Mouse (Mus musculus) limb, embryonic 15.5 days (tissue): Measurements from ENCODE around the gene A730071L15Rik. TPM values are rescaled to one million over a fixed set of nuclear protein-coding genes. Genes with fewer than 3 reads are reported as not detected.

Experiments
- ATAC-seq: fragments of 200-750 bp; cut with Nextera tagmentation; 2 replicates; pipeline ENCODE4 v1.8.0; 2017; ENCODE audit warnings: low read depth, moderate TSS enrichment; ENCODE audit not compliant: insufficient number of reproducible peaks, low FRiP score, low TSS enrichment
- H3K27ac ChIP-seq: fragments of 300-500 bp; sonication (generic); 2 replicates; pipeline ENCODE4 v1.5.1; 2015; ENCODE audit warnings: moderate library complexity, mild to moderate bottlenecking, inconsistent platforms
- H3K27me3 ChIP-seq: fragments of 300-500 bp; sonication (generic); 2 replicates; pipeline ENCODE4 v1.6.1; 2015; ENCODE audit warnings: inconsistent platforms
- H3K36me3 ChIP-seq: fragments of 300-500 bp; sonication (generic); 2 replicates; pipeline ENCODE4 v1.6.1; 2015; ENCODE audit warnings: inconsistent platforms
- H3K4me1 ChIP-seq: fragments of 300-500 bp; sonication (generic); 2 replicates; pipeline ENCODE4 v1.6.1; 2015; ENCODE audit warnings: inconsistent platforms
- H3K4me2 ChIP-seq: fragments of 300-500 bp; sonication (generic); 2 replicates; pipeline ENCODE4 v1.6.1; 2015; ENCODE audit warnings: mild to moderate bottlenecking, inconsistent platforms
- H3K4me3 ChIP-seq: fragments of 300-500 bp; sonication (generic); 2 replicates; pipeline ENCODE4 v1.5.1; 2015; ENCODE audit warnings: mild to moderate bottlenecking, inconsistent platforms
- H3K9ac ChIP-seq: fragments of 300-500 bp; sonication (generic); 2 replicates; pipeline ENCODE4 v1.6.1; 2015; ENCODE audit warnings: inconsistent platforms
- H3K9me3 ChIP-seq: fragments of 300-500 bp; sonication (generic); 2 replicates; pipeline ENCODE4 v1.6.1; 2016; ENCODE audit warnings: inconsistent platforms
- WGBS: fragments of 180-500 bp; shearing (Covaris S2); methylation state at CpG from one replicate; pipeline ENCODE4 v1.1.7; 2015; 5-methylcytosine and 5-hydroxymethylcytosine counted together
- polyA plus RNA-seq: library from polyadenylated mRNA; unstranded; fragments of >200 nt; fragmentation: Nextera tagmentation; extraction: Ambion mirVana; gene quantifications from 2 replicates; pipeline ENCODE4 v1.2.1, GENCODE M21; 2015

A730071L15Rik gene
- 0.24 and 0.37 TPM in 2 replicates for polyA plus RNA-seq

- H3K36me3 ChIP-seq: no peaks in the 10 kb centered on the region
- under 1% methylated on average over 35 of the region's 35 CpGs for WGBS
- no peaks in the 10 kb centered on the region for H3K27me3 ChIP-seq
- peak; percentile 54; the same call in 1 of the 2 replicates for ATAC-seq
- peaks cover 13% of the 10 kb centered on the region for H3K4me1 ChIP-seq
- H3K9ac ChIP-seq: peak within 1 kb of the TSS; percentile 83
- peak within 1 kb of the TSS; percentile 96 for H3K4me3 ChIP-seq
- H3K9me3 ChIP-seq: no peaks in the 10 kb centered on the region
- peak within 1 kb of the TSS; percentile 76 for H3K4me2 ChIP-seq
- peak within 1 kb of the TSS; percentile 97 for H3K27ac ChIP-seq
Observed at GRCm38 (mm10) chr11:6199410-6200086, at the start of gene A730071L15Rik. Gene A730071L15Rik, plus strand, starts transcription at chr11:6200029.

GRCm38 (mm10) chr11:6152864-6153263 is 47.0 kb upstream of the A730071L15Rik start:
- Histone ChIP-seq H3K27ac (no peak overlapping the region), H3K9me3 (no peaks in the 10 kb centered on the region), H3K4me2 (no peak overlapping the region), H3K4me1 (peaks cover 16% of the 10 kb centered on the region), H3K36me3 (peaks cover 20% of the 10 kb centered on the region), H3K27me3 (no peaks in the 10 kb centered on the region), H3K4me3 (no peak overlapping the region), H3K9ac (no peak overlapping the region)
- WGBS: 85% methylated on average over 4 of the region's 4 CpGs
- no peak for ATAC-seq

- ATAC-seq: no peak
Observed at GRCm38 (mm10) chr11:6154211-6154701, 45.6 kb upstream of the A730071L15Rik start.

DNA sequence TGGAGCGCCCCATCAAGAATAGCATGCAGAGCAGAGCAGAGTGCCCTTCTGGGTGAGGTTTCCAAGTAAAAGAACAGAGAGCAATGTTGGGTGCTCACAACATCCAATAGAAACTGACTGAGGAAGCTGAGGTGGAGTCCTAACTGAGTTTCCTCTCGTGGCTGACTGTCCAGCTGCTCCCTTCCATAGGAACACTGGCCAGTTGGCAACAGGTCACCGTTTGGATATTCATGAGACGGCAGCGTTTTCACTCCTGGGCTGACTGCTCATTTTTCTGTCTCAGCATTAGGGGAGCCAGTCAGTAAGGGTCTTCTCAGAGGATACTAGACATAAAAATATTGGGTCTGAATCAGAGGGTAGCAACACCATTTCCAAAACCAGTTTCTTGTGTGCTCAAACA is 43.2 kb upstream of the A730071L15Rik start:
- Histone ChIP-seq H3K36me3 (no peaks in the 10 kb centered on the region), H3K9me3 (no peaks in the 10 kb centered on the region), H3K4me3 (no peak overlapping the region), H3K4me1 (peaks cover 18% of the 10 kb centered on the region), H3K4me2 (no peak overlapping the region), H3K9ac (no peak overlapping the region), H3K27me3 (no peaks in the 10 kb centered on the region), H3K27ac (no peak overlapping the region)
- WGBS: 77% methylated on average over 5 of the region's 5 CpGs
- no peak for ATAC-seq

More at GRCm38 (mm10) chr11:6154211-6154701, 45.6 kb upstream of the A730071L15Rik start:
- no peak overlapping the region for H3K9ac ChIP-seq
- no peaks in the 10 kb centered on the region for H3K27me3 ChIP-seq
- H3K36me3 ChIP-seq: peaks cover 12% of the 10 kb centered on the region
- no peak overlapping the region for H3K4me2 ChIP-seq
- WGBS: 36% methylated on average over 3 of the region's 3 CpGs
- no peaks in the 10 kb centered on the region for H3K9me3 ChIP-seq
- peaks cover 17% of the 10 kb centered on the region for H3K4me1 ChIP-seq
- H3K4me3 ChIP-seq: no peak overlapping the region
- H3K27ac ChIP-seq: peak overlapping the region; percentile 28; the same call in 1 of the 2 replicates

GRCm38 (mm10) chr11:6157119-6157518 is 42.7 kb upstream of the A730071L15Rik start:
- Histone ChIP-seq H3K4me1 (peaks cover 18% of the 10 kb centered on the region), H3K4me3 (no peak overlapping the region), H3K36me3 (no peaks in the 10 kb centered on the region), H3K4me2 (no peak overlapping the region), H3K9ac (no peak overlapping the region), H3K9me3 (no peaks in the 10 kb centered on the region), H3K27me3 (no peaks in the 10 kb centered on the region), H3K27ac (no peak overlapping the region)
- ATAC-seq: no peak
- WGBS: 64% methylated on average over 5 of the region's 5 CpGs

GRCm38 (mm10) chr11:6158515-6158914 is 41.3 kb upstream of the A730071L15Rik start:
- 90% methylated on average over 1 of the region's 1 CpGs for WGBS
- H3K4me3 ChIP-seq: no peak overlapping the region
- ATAC-seq: no peak
- peaks cover 18% of the 10 kb centered on the region for H3K4me1 ChIP-seq
- H3K9ac ChIP-seq: no peak overlapping the region
- H3K9me3 ChIP-seq: no peaks in the 10 kb centered on the region
- H3K36me3 ChIP-seq: no peaks in the 10 kb centered on the region
- no peaks in the 10 kb centered on the region for H3K27me3 ChIP-seq
- no peak overlapping the region for H3K4me2 ChIP-seq
- H3K27ac ChIP-seq: no peak overlapping the region

GRCm38 (mm10) chr11:6159704-6160275 is 40.0 kb upstream of the A730071L15Rik start:
- no peaks in the 10 kb centered on the region for H3K36me3 ChIP-seq
- ATAC-seq: no peak
- no peak overlapping the region for H3K9ac ChIP-seq
- no peaks in the 10 kb centered on the region for H3K27me3 ChIP-seq
- H3K4me3 ChIP-seq: no peak overlapping the region
- H3K9me3 ChIP-seq: no peaks in the 10 kb centered on the region
- WGBS: 85% methylated on average over 4 of the region's 4 CpGs
- H3K27ac ChIP-seq: no peak overlapping the region
- no peak overlapping the region for H3K4me2 ChIP-seq
- H3K4me1 ChIP-seq: peaks cover 8% of the 10 kb centered on the region; the same call in 1 of the 2 replicates

GRCm38 (mm10) chr11:6160663-6161271 is 39.1 kb upstream of the A730071L15Rik start:
- H3K9me3 ChIP-seq: no peaks in the 10 kb centered on the region
- H3K27me3 ChIP-seq: no peaks in the 10 kb centered on the region
- peaks cover 5% of the 10 kb centered on the region; the same call in 1 of the 2 replicates for H3K4me1 ChIP-seq
- no peak overlapping the region for H3K4me3 ChIP-seq
- H3K27ac ChIP-seq: no peak overlapping the region
- H3K9ac ChIP-seq: no peak overlapping the region
- no peak for ATAC-seq
- 84% methylated on average over 3 of the region's 3 CpGs for WGBS
- H3K36me3 ChIP-seq: no peaks in the 10 kb centered on the region
- H3K4me2 ChIP-seq: no peak overlapping the region

- H3K36me3 ChIP-seq: no peaks in the 10 kb centered on the region
- no peak overlapping the region for H3K9ac ChIP-seq
- H3K4me2 ChIP-seq: no peak overlapping the region
- no peaks in the 10 kb centered on the region for H3K27me3 ChIP-seq
- ATAC-seq: no peak
- H3K4me1 ChIP-seq: peaks cover 5% of the 10 kb centered on the region; the same call in 1 of the 2 replicates
- no peak overlapping the region for H3K4me3 ChIP-seq
- no peaks in the 10 kb centered on the region for H3K9me3 ChIP-seq
- H3K27ac ChIP-seq: no peak overlapping the region
Observed at GRCm38 (mm10) chr11:6161549-6161948, 38.3 kb upstream of the A730071L15Rik start.

DNA sequence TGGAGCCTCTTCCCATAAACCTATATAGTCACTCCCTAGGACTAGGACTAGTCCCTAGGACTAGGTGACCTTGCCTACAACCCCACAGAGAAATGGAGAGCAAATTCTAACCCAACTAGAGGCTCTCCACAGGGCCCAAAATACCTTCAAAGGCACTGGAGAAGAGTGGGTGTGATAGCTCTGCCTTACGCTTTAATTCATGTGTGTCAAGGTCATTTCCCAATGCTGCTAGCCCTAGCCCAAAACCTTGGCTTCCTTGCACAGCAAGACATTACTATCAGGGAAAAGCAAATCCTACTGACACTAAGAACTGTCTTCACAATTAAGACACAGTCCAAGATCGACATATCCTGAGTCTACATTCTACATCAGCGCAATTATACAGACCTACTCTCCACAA is 36.8 kb upstream of the A730071L15Rik start:
- WGBS: 96% methylated on average over 3 of the region's 3 CpGs
- Histone ChIP-seq H3K9ac (no peak overlapping the region), H3K4me3 (no peak overlapping the region), H3K4me2 (no peak overlapping the region), H3K9me3 (no peaks in the 10 kb centered on the region), H3K36me3 (no peaks in the 10 kb centered on the region), H3K27me3 (no peaks in the 10 kb centered on the region), H3K27ac (no peak overlapping the region), H3K4me1 (0 out of 2 replicates have a peak, but pooled peaks cover 2% of the 10 kb centered on the region)
- no peak for ATAC-seq

DNA sequence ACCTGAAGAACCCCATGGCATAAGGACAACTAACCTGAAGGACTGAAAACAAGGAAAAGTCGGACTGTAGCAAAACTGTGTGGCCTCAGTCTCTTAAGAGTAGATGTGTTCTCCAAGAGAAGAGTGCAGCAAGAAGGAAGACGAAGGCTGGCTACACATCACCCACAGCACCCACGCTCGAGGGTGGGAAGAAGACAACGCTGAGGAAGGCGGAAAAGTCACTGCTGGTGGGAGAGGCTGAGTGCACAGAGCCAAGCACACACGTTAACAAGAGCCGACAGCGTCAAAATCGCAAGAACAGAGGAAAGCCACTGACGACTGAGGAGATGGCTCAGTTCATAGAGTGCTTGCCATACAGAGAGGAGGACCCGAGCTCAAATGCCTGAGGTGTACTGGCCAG is 36.1 kb upstream of the A730071L15Rik start:
- Histone ChIP-seq H3K4me1 (0 out of 2 replicates have a peak, but pooled peaks cover 2% of the 10 kb centered on the region), H3K4me2 (no peak overlapping the region), H3K27me3 (no peaks in the 10 kb centered on the region), H3K9ac (no peak overlapping the region), H3K9me3 (no peaks in the 10 kb centered on the region), H3K27ac (no peak overlapping the region), H3K36me3 (no peaks in the 10 kb centered on the region), H3K4me3 (no peak overlapping the region)
- ATAC-seq: no peak
- 91% methylated on average over 12 of the region's 12 CpGs for WGBS

GRCm38 (mm10) chr11:6164781-6165180 is 35.0 kb upstream of the A730071L15Rik start:
- Histone ChIP-seq H3K9ac (no peak overlapping the region), H3K36me3 (no peaks in the 10 kb centered on the region), H3K27ac (no peak overlapping the region), H3K4me2 (no peak overlapping the region), H3K4me1 (no peaks in the 10 kb centered on the region), H3K9me3 (no peaks in the 10 kb centered on the region), H3K4me3 (no peak overlapping the region), H3K27me3 (no peaks in the 10 kb centered on the region)
- no peak for ATAC-seq
- 90% methylated on average over 7 of the region's 7 CpGs for WGBS
